ENCODE assay signal across 14 mouse cellular contexts in genomic region chr6:121224993-121225392, GRCm38 (mm10). TPM values are rescaled to one million over a fixed set of nuclear protein-coding genes. Genes with fewer than 3 reads are reported as not detected.
DNase-seq lines count a peak whose midpoint lies in the region; ATAC-seq and TF ChIP-seq lines count a peak whose summit lies in the region.
"Had no signal": no experiment of that assay in that cellular context is flagged by ENCODE, and none has a peak within 500 bp of the region (broad histone marks: within the 10 kb centered on the region; RNA-seq: fewer than 3 reads in every experiment).

No protein-coding gene starts in this region.

- H3K9ac ChIP-seq in CH12.LX (ENCODE audit: insufficient read depth, low read depth): no peak overlapping the region
- no peak overlapping the region for H3K9ac ChIP-seq in hindbrain, postnatal 0 days (replicated peaks; ENCODE audit: low read length)
- H3K9ac ChIP-seq in hindbrain, embryonic 14.5 days: no peak overlapping the region
- H3K9ac ChIP-seq: lung, embryonic 15.5 days; neural tube, embryonic 15.5 days had no signal

- in situ Hi-C loops in CH12.LX (cut with MboI; ENCODE audit: low pct_ligation_motif_present, low pct_unique_long_range_greater_than_20kb, low sequenced_read_pairs): no loop called here

- peaks cover 7% of the 10 kb centered on the region for H3K9me3 ChIP-seq in CH12.LX (replicated peaks; ENCODE audit: low read length)
- H3K9me3 ChIP-seq in hindbrain, postnatal 0 days (ENCODE audit: low read length): no peaks in the 10 kb centered on the region
- no peaks in the 10 kb centered on the region for H3K9me3 ChIP-seq in hindbrain, embryonic 14.5 days (ENCODE audit: control insufficient read depth, low read length)
- H3K9me3 ChIP-seq: hindbrain, embryonic 10.5 days; lung, embryonic 15.5 days; neural tube, embryonic 15.5 days had no signal

- H3K27me3 ChIP-seq in CH12.LX (replicated peaks): no peaks in the 10 kb centered on the region
- H3K27me3 ChIP-seq in hindbrain, postnatal 0 days (ENCODE audit: insufficient read depth, low read length): no peaks in the 10 kb centered on the region
- no peaks in the 10 kb centered on the region for H3K27me3 ChIP-seq in hindbrain, embryonic 14.5 days (ENCODE audit: control insufficient read depth, insufficient read depth, low read length)
- H3K27me3 ChIP-seq: lung, embryonic 15.5 days; neural tube, embryonic 15.5 days had no signal

- ATAC-seq in megakaryocyte, adult 5-6 weeks (ENCODE audit: poor library complexity, severe bottlenecking): peak; percentile 36
- no peak for ATAC-seq in hindbrain, postnatal 0 days
- ATAC-seq in frontal cortex, adult (ENCODE audit: low TSS enrichment): no peak
- no peak for ATAC-seq in hindbrain, embryonic 14.5 days (ENCODE audit: low FRiP score)
- ATAC-seq: midbrain, embryonic 16.5 days had no signal

- TF ChIP-seq POLR2A in CH12.LX (IDR thresholded peaks at IDR 0.05; ENCODE audit: low read depth, low read length): no peak

- peaks cover 0 to 7% of the 10 kb centered on the region in 2 experiments for H3K36me3 ChIP-seq in CH12.LX (replicated peaks in 1 of 2; ENCODE audit: control insufficient read depth in 1 of 2, insufficient read depth in 1 of 2, low read length in 1 of 2)
- no peaks in the 10 kb centered on the region for H3K36me3 ChIP-seq in hindbrain, postnatal 0 days (ENCODE audit: insufficient read depth, low read length)
- no peaks in the 10 kb centered on the region for H3K36me3 ChIP-seq in hindbrain, embryonic 14.5 days (replicated peaks; ENCODE audit: control insufficient read depth, insufficient read depth)
- H3K36me3 ChIP-seq: hindbrain, embryonic 10.5 days; neural tube, embryonic 15.5 days had no signal

- H3K79me2 ChIP-seq in CH12.LX (replicated peaks; ENCODE audit: control insufficient read depth, extremely low read depth, insufficient read depth, poor library complexity, severe bottlenecking): no peaks in the 10 kb centered on the region

- dilution Hi-C loops in CH12.LX (cut with MboI; ENCODE audit: extremely low pct_ligation_motif_present, extremely low pct_unique_long_range_greater_than_20kb, low sequenced_read_pairs): no loop called here

- no peak overlapping the region for H3K4me2 ChIP-seq in CH12.LX (ENCODE audit: insufficient read depth, low read depth, poor library complexity, severe bottlenecking)
- H3K4me2 ChIP-seq in hindbrain, postnatal 0 days (ENCODE audit: low read depth, low read length): no peak overlapping the region
- no peak overlapping the region for H3K4me2 ChIP-seq in hindbrain, embryonic 14.5 days (replicated peaks)
- H3K4me2 ChIP-seq: heart, embryonic 11.5 days; lung, embryonic 15.5 days; neural tube, embryonic 15.5 days had no signal

- H3K27ac ChIP-seq in CH12.LX (ENCODE audit: insufficient read depth, low read depth): no peak overlapping the region
- H3K27ac ChIP-seq in hindbrain, postnatal 0 days: no peak overlapping the region
- no peak overlapping the region for H3K27ac ChIP-seq in hindbrain, embryonic 14.5 days
- H3K27ac ChIP-seq: hindbrain, embryonic 10.5 days; lung, embryonic 15.5 days; neural tube, embryonic 15.5 days had no signal

- TF ChIP-seq RAD21 in CH12.LX (IDR thresholded peaks at IDR 0.05; ENCODE audit: low read depth, low read length): no peak

- H3K4me3 ChIP-seq in CH12.LX (replicated peaks in 1 of 3; ENCODE audit: low read depth in 2 of 3, low read length in 2 of 3, poor library complexity in 1 of 3): no peak overlapping the region
- H3K4me3 ChIP-seq in hindbrain, postnatal 0 days (ENCODE audit: low read length): no peak overlapping the region
- no peak overlapping the region for H3K4me3 ChIP-seq in hindbrain, embryonic 14.5 days (replicated peaks; ENCODE audit: low read length)
- H3K4me3 ChIP-seq: hindbrain, embryonic 10.5 days; lung, embryonic 15.5 days; neural tube, embryonic 15.5 days had no signal

- 46% methylated on average over 6 of the region's 6 CpGs for WGBS in hindbrain, postnatal 0 days
- WGBS in hindbrain, embryonic 14.5 days: 35% methylated on average over 6 of the region's 6 CpGs

- TF ChIP-seq CTCF in CH12.LX (conservative IDR thresholded peaks at IDR 0.05 in 1 of 2, IDR thresholded peaks at IDR 0.05 in 1 of 2; ENCODE audit: low read depth in 2 of 2, low read length in 2 of 2): no peak
- no peak for TF ChIP-seq CTCF in hindbrain, postnatal 0 days (IDR thresholded peaks at IDR 0.05; ENCODE audit: low read depth)

- peaks cover 12 to 59% of the 10 kb centered on the region in 2 experiments for H3K4me1 ChIP-seq in CH12.LX (ENCODE audit: control insufficient read depth in 1 of 2, insufficient read depth in 2 of 2)
- H3K4me1 ChIP-seq in hindbrain, postnatal 0 days (ENCODE audit: insufficient read depth, low read length): no peaks in the 10 kb centered on the region
- H3K4me1 ChIP-seq in hindbrain, embryonic 14.5 days (replicated peaks; ENCODE audit: control insufficient read depth, insufficient read depth, low read length): no peaks in the 10 kb centered on the region
- H3K4me1 ChIP-seq: lung, embryonic 15.5 days; neural tube, embryonic 15.5 days had no signal

- TF ChIP-seq EP300 in CH12.LX (IDR thresholded peaks at IDR 0.05; ENCODE audit: low read length): no peak

- peak; percentile 29 for DNase-seq in CH12.LX (ENCODE audit: extremely low read depth)
- DNase-seq in adipocyte (ENCODE audit: low spot score): peak; percentile 44
- DNase-seq in kidney, postnatal 14 days: peak; percentile 50
- no peak for DNase-seq in hindbrain, postnatal 0 days (ENCODE audit: low spot score)
- no peak for DNase-seq in hindbrain, embryonic 14.5 days (ENCODE audit: low spot score)
- DNase-seq: cerebellum, postnatal 10 days had no signal

TF ChIP-seq in CH12.LX, 34 proteins besides CTCF, POLR2A, EP300 and RAD21:
- TF ChIP-seq SMC3 (IDR thresholded peaks at IDR 0.05; ENCODE audit: low read depth, low read length): no peak
- TF ChIP-seq MEF2A (IDR thresholded peaks at IDR 0.05; ENCODE audit: borderline replicate concordance, low read depth, low read length): no peak
- no peak for TF ChIP-seq UBTF (IDR thresholded peaks at IDR 0.05; ENCODE audit: low read depth, low read length)
- no peak for TF ChIP-seq ELF1 (IDR thresholded peaks at IDR 0.05; ENCODE audit: low read depth, low read length)
- TF ChIP-seq KAT2A (IDR thresholded peaks at IDR 0.05; ENCODE audit: insufficient replicate concordance, low read length): no peak
- TF ChIP-seq USF2 (conservative IDR thresholded peaks at IDR 0.05; ENCODE audit: low read depth, low read length): no peak
- no peak for TF ChIP-seq ZMIZ1 (IDR thresholded peaks at IDR 0.05; ENCODE audit: low read depth, low read length)
- TF ChIP-seq RCOR1 (conservative IDR thresholded peaks at IDR 0.05; ENCODE audit: low read depth, low read length): no peak
- no peak for TF ChIP-seq IRF4 (IDR thresholded peaks at IDR 0.05; ENCODE audit: low read depth, low read length)
- no peak for TF ChIP-seq MYC (IDR thresholded peaks at IDR 0.05; ENCODE audit: low read depth, low read length)
- TF ChIP-seq MAZ (IDR thresholded peaks at IDR 0.05; ENCODE audit: low read depth, low read length): no peak
- TF ChIP-seq CHD2 (IDR thresholded peaks at IDR 0.05; ENCODE audit: low read length): no peak
- no peak for TF ChIP-seq SIN3A (IDR thresholded peaks at IDR 0.05; ENCODE audit: low read length)
- TF ChIP-seq ETS1 (conservative IDR thresholded peaks at IDR 0.05; ENCODE audit: low read depth, low read length): no peak
- no peak for TF ChIP-seq MAX (IDR thresholded peaks at IDR 0.05; ENCODE audit: low read length)
- no peak for TF ChIP-seq GABPA (IDR thresholded peaks at IDR 0.05; ENCODE audit: insufficient replicate concordance, low read depth, low read length)
- TF ChIP-seq MXI1 (IDR thresholded peaks at IDR 0.05; ENCODE audit: low read depth, low read length): no peak
- no peak for TF ChIP-seq JUN (IDR thresholded peaks at IDR 0.05; ENCODE audit: insufficient read depth, low read depth, low read length)

RNA-seq across cellular contexts. Expression of gene Tuba8, which starts 14.5 kb away (rescaled TPM):
- not detected in 2 replicates for total RNA-seq in CH12.LX (2012; rRNA removed)
- total RNA-seq in CH12.LX (2014; rRNA removed): not detected in 2 replicates
- not detected in 2 replicates for polyA plus RNA-seq in CH12.LX (2012; ENCODE audit: insufficient read length, low read depth)
- 5.1 and 6.2 TPM in 2 replicates for total RNA-seq in megakaryocyte, adult 5-6 weeks (2015)
- total RNA-seq in megakaryocyte, adult 5-6 weeks (2017): 5.1 and 5.6 TPM in 2 replicates
- 1.3 and 3.6 TPM in 2 replicates for total RNA-seq in hindbrain, postnatal 0 days (2014; rRNA removed)
- polyA plus RNA-seq in hindbrain, postnatal 0 days (2015; fragmentation: Nextera tagmentation; extraction: Ambion mirVana): 2.0 and 2.6 TPM in 2 replicates
- 1.0 and 1.4 TPM in 2 replicates for polyA plus RNA-seq in hindbrain, embryonic 14.5 days (2014; fragmentation: Nextera tagmentation; extraction: Ambion mirVana)

RNA-seq across cellular contexts. Expression of gene Usp18, which starts 20.7 kb away (rescaled TPM):
- total RNA-seq in CH12.LX (2012; rRNA removed): 1.3 TPM in 2 replicates
- 0.36 and 0.63 TPM in 2 replicates for total RNA-seq in CH12.LX (2014; rRNA removed)
- polyA plus RNA-seq in CH12.LX (2012; ENCODE audit: insufficient read length, low read depth): 1.3 and 1.5 TPM in 2 replicates
- total RNA-seq in megakaryocyte, adult 5-6 weeks (2015): 25.0 and 26.8 TPM in 2 replicates
- 14.2 and 20.7 TPM in 2 replicates for total RNA-seq in megakaryocyte, adult 5-6 weeks (2017)
- total RNA-seq in hindbrain, postnatal 0 days (2014; rRNA removed): 1.6 and 3.2 TPM in 2 replicates
- 2.7 and 3.5 TPM in 2 replicates for polyA plus RNA-seq in hindbrain, postnatal 0 days (2015; fragmentation: Nextera tagmentation; extraction: Ambion mirVana)
- polyA plus RNA-seq in hindbrain, embryonic 14.5 days (2014; fragmentation: Nextera tagmentation; extraction: Ambion mirVana): 0.59 and 2.2 TPM in 2 replicates
- total RNA-seq: left cerebral cortex, postnatal 14 days had no signal

RNA-seq across cellular contexts. Expression of gene Pex26, which starts 41.5 kb away (rescaled TPM):
- total RNA-seq in CH12.LX (2012; rRNA removed) (3.3 TPM in 2 replicates), CH12.LX (2014; rRNA removed) (2.6 and 2.8 TPM in 2 replicates)
- polyA plus RNA-seq in CH12.LX (2012; ENCODE audit: insufficient read length, low read depth): 3.2 and 3.9 TPM in 2 replicates
- 3.7 and 4.8 TPM in 2 replicates for total RNA-seq in megakaryocyte, adult 5-6 weeks (2015)
- 4.2 and 5.7 TPM in 2 replicates for total RNA-seq in megakaryocyte, adult 5-6 weeks (2017)
- total RNA-seq in hindbrain, postnatal 0 days (2014; rRNA removed): 23.3 and 26.5 TPM in 2 replicates
- polyA plus RNA-seq in hindbrain, postnatal 0 days (2015; fragmentation: Nextera tagmentation; extraction: Ambion mirVana): 10.2 and 11.2 TPM in 2 replicates
- 13.9 and 15.2 TPM in 2 replicates for polyA plus RNA-seq in hindbrain, embryonic 14.5 days (2014; fragmentation: Nextera tagmentation; extraction: Ambion mirVana)

Comparison
In these comparisons a context has a peak if more than half of its experiments do, and no peak if none do; other contexts are left out.
1. DNase-seq: peak in CH12.LX (single experiment), adipocyte (single experiment) and kidney, postnatal 14 days (single experiment); none in hindbrain, postnatal 0 days (single experiment) and hindbrain, embryonic 14.5 days (single experiment).